Comparison of ENCODE assay signal across 16 mouse cellular contexts in genomic region chr3:84349771-84350170, GRCm38 (mm10).
"Had no signal": no experiment of that assay in that cellular context is flagged by ENCODE, and none has a peak within 500 bp of the region (broad histone marks: within the 10 kb centered on the region; RNA-seq: fewer than 3 reads in every experiment).

No protein-coding gene starts in this region.

- H3K27ac ChIP-seq: layer of hippocampus, adult 2 months; left cerebral cortex, adult 2 months; limb, embryonic 15.5 days; neural tube, embryonic 15.5 days had no signal

- H3K9ac ChIP-seq: limb, embryonic 15.5 days; lung, embryonic 14.5 days; neural tube, embryonic 15.5 days had no signal

- H3K36me3 ChIP-seq: limb, embryonic 15.5 days; midbrain, embryonic 10.5 days; neural tube, embryonic 15.5 days had no signal

- DNase-seq: kidney, adult 18-20 months; kidney, postnatal 10 days; kidney, postnatal 4 days; lung, embryonic 14.5 days; lung, postnatal 10 days; midbrain, embryonic 14.5 days; right cerebral cortex, adult 18-20 months; right cerebral cortex, postnatal 25 days; thymus, postnatal 36 days had no signal

- H3K4me2 ChIP-seq: limb, embryonic 15.5 days; lung, embryonic 14.5 days; neural tube, embryonic 15.5 days had no signal

- H3K4me3 ChIP-seq: layer of hippocampus, adult 2 months; left cerebral cortex, adult 2 months; limb, embryonic 15.5 days; midbrain, embryonic 10.5 days; myocyte; neural tube, embryonic 15.5 days had no signal

- ATAC-seq: inflammation-experienced regulatory T-cells, adult 6 months had no signal

- H3K9me3 ChIP-seq: limb, embryonic 15.5 days; midbrain, embryonic 10.5 days; neural tube, embryonic 15.5 days had no signal

- H3K27me3 ChIP-seq: neural tube, embryonic 15.5 days had no signal
